Mouse (Mus musculus): ENCODE results near the gene Mob3b.

GRCm38 (mm10) chr4:35065075-35065838, 92.0 kb downstream of the Mob3b start:
- no peak for TF ChIP-seq SRF (IDR thresholded peaks at IDR 0.05; ENCODE audit: control insufficient read depth, insufficient read length, low read depth)
- peak in 1 of 3 experiments; percentile 13 for TF ChIP-seq MYOG (IDR thresholded peaks at IDR 0.05; ENCODE audit: control insufficient read depth in 1 of 3, insufficient read depth in 1 of 3, insufficient read length in 2 of 3, low read depth in 2 of 3)
- TF ChIP-seq POLR2A (IDR thresholded peaks at IDR 0.05; ENCODE audit: insufficient read length, low read depth) = no peak
- TF ChIP-seq E2F4 (IDR thresholded peaks at IDR 0.05; ENCODE audit: insufficient read depth) = no peak
- TF ChIP-seq MAX (IDR thresholded peaks at IDR 0.05; ENCODE audit: low read depth) = no peak
- TF ChIP-seq TCF3 (IDR thresholded peaks at IDR 0.05; ENCODE audit: insufficient read length, low read depth) = no peak
- no peak for TF ChIP-seq CEBPB (IDR thresholded peaks at IDR 0.05; ENCODE audit: insufficient read depth, poor library complexity, severe bottlenecking)
- TF ChIP-seq MYOD1 (IDR thresholded peaks at IDR 0.05; ENCODE audit: control insufficient read depth in 1 of 3, insufficient read length in 2 of 3, low read depth in 2 of 3) = peak; percentile 5 to 30 (median 8)
- no peak for TF ChIP-seq USF1 (IDR thresholded peaks at IDR 0.05; ENCODE audit: low read depth)
- TF ChIP-seq REST (IDR thresholded peaks at IDR 0.05; ENCODE audit: insufficient read depth, insufficient read length) = no peak
- no peak for TF ChIP-seq POLR2AphosphoS2 (IDR thresholded peaks at IDR 0.05; ENCODE audit: insufficient read length, low read depth)
- TF ChIP-seq TCF12 (IDR thresholded peaks at IDR 0.05; ENCODE audit: insufficient read depth, poor library complexity, severe bottlenecking) = no peak

All from myocyte (in vitro differentiated cells).